Mouse (Mus musculus) liver, adult 2 months (tissue): ENCODE results near the gene Grid2ip. TPM values are rescaled to one million over a fixed set of nuclear protein-coding genes. Genes with fewer than 3 reads are reported as not detected.

Experiments used
- DNase-seq: peaks from one replicate; pipeline ENCODE4 v3.0.0-alpha.2; 2011; ENCODE audit warnings: low read depth, low spot score; ENCODE audit errors: extremely low read depth
- H3K27ac ChIP-seq: fragments of 200-500 bp; replicated peaks from 2 replicates; pipeline ENCODE4 v1.5.1; 2012; ENCODE audit warnings: low read depth, mild to moderate bottlenecking, control low read depth, inconsistent platforms, low read length; ENCODE audit not compliant: insufficient read depth
- H3K27me3 ChIP-seq: fragments of 200-500 bp; 2 replicates; pipeline ENCODE4 v1.6.1; 2012; ENCODE audit warnings: mild to moderate bottlenecking, moderate library complexity, low read length, inconsistent platforms; ENCODE audit not compliant: control insufficient read depth, insufficient read depth
- H3K36me3 ChIP-seq: fragments of 200-500 bp; 2 replicates; pipeline ENCODE4 v1.6.1; 2012; ENCODE audit warnings: low read length, inconsistent platforms; ENCODE audit not compliant: control insufficient read depth, insufficient read depth
- H3K4me1 ChIP-seq: fragments of 200-500 bp; 2 replicates; pipeline ENCODE4 v1.6.1; 2011; ENCODE audit warnings: low read length; ENCODE audit not compliant: control insufficient read depth, insufficient read depth
- H3K4me3 ChIP-seq: fragments of 200-500 bp; 2 replicates; pipeline ENCODE4 v1.5.1; 2011; ENCODE audit warnings: low read depth, mild to moderate bottlenecking, control low read depth, low read length, moderate library complexity; ENCODE audit not compliant: insufficient read depth
- H3K79me2 ChIP-seq: fragments of 200-500 bp; 2 replicates; pipeline ENCODE4 v1.6.1; 2012; ENCODE audit warnings: inconsistent platforms, mild to moderate bottlenecking, low read length, moderate library complexity; ENCODE audit not compliant: control insufficient read depth, insufficient read depth
- H3K9ac ChIP-seq: fragments of 200-500 bp; 2 replicates; pipeline ENCODE4 v1.6.1; 2012; ENCODE audit warnings: low read depth, mild to moderate bottlenecking, control low read depth, inconsistent platforms, low read length
- CTCF ChIP-seq: fragments of 200-500 bp; IDR thresholded peaks from 2 replicates; pipeline ENCODE4 v1.5.1; 2011; ENCODE audit warnings: low read depth, low read length, control low read depth
- POLR2A ChIP-seq: fragments of 200-500 bp; IDR thresholded peaks from 2 replicates; pipeline ENCODE4 v1.6.1; 2011; ENCODE audit warnings: low read length, control low read depth; ENCODE audit not compliant: insufficient read depth; ENCODE audit errors: extremely low read depth
- WGBS: fragments of 180-500 bp; shearing (Covaris S2); methylation state at CpG from one replicate; pipeline ENCODE4 v1.1.7; 2018; 5-methylcytosine and 5-hydroxymethylcytosine counted together
- polyA plus RNA-seq: library from polyadenylated mRNA; depleted of rRNA; stranded (reverse); fragments of >200 nt; gene quantifications from 2 replicates; pipeline ENCODE4 v1.2.3, GENCODE M21; 2012
- total RNA-seq: library from RNA; depleted of rRNA; stranded (reverse); fragments of >200 nt; gene quantifications from 2 replicates; pipeline ENCODE4 v1.2.3, GENCODE M21; 2014

Grid2ip gene
- total and polyA plus RNA-seq, 2 experiments: 0.13 TPM; not detected in 1

- Histone ChIP-seq H3K4me1 (no peaks in the 10 kb centered on the region), H3K27me3 (peaks cover 21% of the 10 kb centered on the region)
- 81% methylated on average over 3 of the region's 3 CpGs for WGBS
These were observed 10.8 kb downstream of the Grid2ip start for GRCm38 (mm10) chr5:143367931-143368330.

GRCm38 (mm10) chr5:143369611-143370255 is 12.6 kb downstream of the Grid2ip start:
- TF ChIP-seq POLR2A (no peak), CTCF (no peak)
- H3K4me1 ChIP-seq: no peaks in the 10 kb centered on the region
- H3K27ac ChIP-seq: no peak overlapping the region
- no peaks in the 10 kb centered on the region for H3K79me2 ChIP-seq
- H3K27me3 ChIP-seq: peaks cover 11% of the 10 kb centered on the region; the same call in 1 of the 2 replicates
- H3K9ac ChIP-seq: no peak overlapping the region
- H3K36me3 ChIP-seq: no peaks in the 10 kb centered on the region
- H3K4me3 ChIP-seq: no peak overlapping the region
- WGBS: 5% methylated on average over 29 of the region's 36 CpGs
- no peak for DNase-seq

More at GRCm38 (mm10) chr5:143367931-143368330, 10.8 kb downstream of the Grid2ip start:
- TF ChIP-seq POLR2A: no peak
- DNase-seq: no peak
- H3K9ac ChIP-seq: no peak overlapping the region
- H3K79me2 ChIP-seq: no peaks in the 10 kb centered on the region
- H3K27ac ChIP-seq: no peak overlapping the region
- no peak overlapping the region for H3K4me3 ChIP-seq
- no peaks in the 10 kb centered on the region for H3K36me3 ChIP-seq

GRCm38 (mm10) chr5:143370416-143371145 is 13.4 kb downstream of the Grid2ip start:
- 0 out of 2 replicates have a peak, but pooled peaks cover 3% of the 10 kb centered on the region for H3K4me1 ChIP-seq

GRCm38 (mm10) chr5:143371146-143371510 is 14.0 kb downstream of the Grid2ip start:
- WGBS: 62% methylated on average over 4 of the region's 4 CpGs
- Histone ChIP-seq H3K79me2 (no peaks in the 10 kb centered on the region), H3K36me3 (no peaks in the 10 kb centered on the region), H3K27me3 (peaks cover 8% of the 10 kb centered on the region; the same call in 1 of the 2 replicates), H3K27ac (no peak overlapping the region), H3K4me1 (0 out of 2 replicates have a peak, but pooled peaks cover 3% of the 10 kb centered on the region), H3K4me3 (no peak overlapping the region), H3K9ac (no peak overlapping the region)
- TF ChIP-seq CTCF: no peak
- no peak for TF ChIP-seq POLR2A
- no peak for DNase-seq

More at GRCm38 (mm10) chr5:143370416-143371145, 13.4 kb downstream of the Grid2ip start:
- DNase-seq: no peak
- Histone ChIP-seq H3K9ac (no peak overlapping the region), H3K36me3 (no peaks in the 10 kb centered on the region), H3K27me3 (peaks cover 8% of the 10 kb centered on the region; the same call in 1 of the 2 replicates), H3K79me2 (no peaks in the 10 kb centered on the region), H3K27ac (no peak overlapping the region), H3K4me3 (no peak overlapping the region)
- WGBS: 32% methylated on average over 17 of the region's 17 CpGs
- TF ChIP-seq CTCF: no peak
- TF ChIP-seq POLR2A: no peak

GRCm38 (mm10) chr5:143372818-143373217 is 15.7 kb downstream of the Grid2ip start:
- TF ChIP-seq POLR2A (no peak), CTCF (peak; percentile 36)
- 0 out of 2 replicates have a peak, but pooled peaks cover 3% of the 10 kb centered on the region for H3K4me1 ChIP-seq
- H3K4me3 ChIP-seq: peak overlapping the region; percentile 19; the same call in 1 of the 2 replicates
- no peak for DNase-seq
- H3K79me2 ChIP-seq: no peaks in the 10 kb centered on the region
- no peak overlapping the region for H3K27ac ChIP-seq
- H3K27me3 ChIP-seq: peaks cover 8% of the 10 kb centered on the region; the same call in 1 of the 2 replicates
- no peaks in the 10 kb centered on the region for H3K36me3 ChIP-seq
- WGBS: 3% methylated on average over 35 of the region's 35 CpGs
- no peak overlapping the region for H3K9ac ChIP-seq
